Mouse (Mus musculus): ENCODE results near the gene Vmn2r1.

Vmn2r1 gene

GRCm38 (mm10) chr3:64081247-64081646, at the start of gene Vmn2r1:
Gene Vmn2r1, plus strand, starts transcription at chr3:64081547.
- DNase-seq: no peak

DNA sequence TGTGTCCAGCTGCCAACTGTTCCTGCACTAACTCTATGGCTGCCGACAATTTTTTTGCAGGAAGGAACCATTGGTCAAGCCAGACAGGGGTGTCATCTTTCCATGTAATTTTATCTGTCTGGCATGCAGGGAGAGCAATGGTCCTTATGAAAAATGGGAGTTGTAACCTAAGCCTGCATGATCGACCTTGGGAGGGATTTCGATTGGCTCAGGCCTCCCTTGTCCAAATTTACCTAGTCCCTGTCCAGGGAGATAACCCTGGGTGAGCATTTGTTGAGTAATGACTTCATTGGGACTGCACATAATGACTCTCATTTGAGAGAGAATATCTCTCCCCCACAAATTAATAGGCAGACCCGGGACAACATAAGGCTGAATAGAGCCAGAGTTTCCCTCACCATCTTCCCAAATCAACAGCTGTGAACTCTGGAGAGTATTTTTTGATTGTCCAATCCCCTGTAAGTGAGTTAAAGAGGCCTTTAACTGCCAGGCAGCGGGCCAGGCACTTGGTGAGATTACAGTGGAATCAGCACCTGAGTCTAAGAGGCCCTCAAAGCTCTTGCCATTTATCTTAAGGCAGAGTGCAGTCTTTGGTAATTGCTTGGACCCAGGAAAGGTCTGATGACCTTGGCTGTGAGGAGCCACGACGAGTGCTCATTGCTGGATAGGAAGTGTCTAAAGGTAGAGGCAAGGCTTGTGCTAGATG, 43.1 kb upstream of the Vmn2r1 start:
- no peak for DNase-seq

- peak; percentile 90 to 93 for DNase-seq
Measured at GRCm38 (mm10) chr3:64039818-64040784, 41.2 kb upstream of the Vmn2r1 start.

DNA sequence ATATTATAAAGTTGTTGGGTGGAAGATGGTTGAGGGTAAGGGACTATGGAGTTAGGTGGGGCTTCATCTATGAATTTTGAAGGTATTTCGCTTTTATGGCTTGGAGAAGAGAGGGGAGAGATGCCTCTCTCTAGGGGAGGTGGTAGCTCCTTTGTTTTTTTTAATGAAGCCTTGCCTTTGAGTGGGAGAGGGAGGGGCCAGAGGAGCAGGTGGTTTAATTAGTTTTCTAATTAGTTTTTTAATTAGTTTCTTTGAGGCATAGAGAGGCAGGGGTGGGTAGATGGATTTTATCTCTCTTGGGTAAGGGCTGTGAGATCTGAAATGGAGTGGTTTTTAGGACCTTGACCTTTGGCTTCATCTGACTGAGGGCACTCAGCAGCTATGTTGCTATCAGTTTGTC, 31.4 kb downstream of the Vmn2r1 start:
- no peak for DNase-seq

GRCm38 (mm10) chr3:64113352-64114046, 32.2 kb downstream of the Vmn2r1 start:
- DNase-seq: peak in 1 of 2 experiments; percentile 43

- no peak for DNase-seq
Measured at GRCm38 (mm10) chr3:64141878-64142508, 60.6 kb downstream of the Vmn2r1 start, which contains the start of gene Vmn2r2. Gene Vmn2r2, minus strand, starts transcription at chr3:64141928.

All from cerebellum, postnatal 25 days (tissue).